Mouse (Mus musculus) T-helper 2 cell (primary cell): ENCODE data around the gene Opcml.

ENCODE experiments used
- in situ Hi-C: fragments of 300-600 bp; cut with MboI, MseI; formaldehyde crosslinking; loops from one replicate; pipeline ENCODE4 v1.15.1; 2025; ENCODE audit warnings: high pct_unique_total_duplicates

Opcml gene

DNA sequence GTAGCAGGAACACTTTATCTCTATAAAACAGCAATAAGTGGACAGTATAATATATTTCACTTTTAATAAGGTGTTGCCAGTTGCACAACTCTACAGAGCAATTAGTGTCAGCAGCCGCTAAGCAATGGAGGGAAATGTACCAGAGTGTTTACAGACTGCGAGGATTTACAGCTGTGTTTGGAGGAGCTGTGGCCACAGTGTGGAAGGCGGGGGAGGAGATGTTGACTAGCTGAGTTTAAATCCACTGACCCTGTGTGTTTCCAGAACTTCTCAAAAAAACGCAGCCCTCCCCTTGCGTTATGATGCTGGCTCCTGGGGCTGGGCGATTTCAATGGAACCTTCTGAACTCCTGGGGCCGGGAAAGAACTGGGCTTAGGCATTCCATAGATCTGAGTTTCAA is 33.8 kb downstream of the Opcml start:
- in situ Hi-C loops, result loop anchor here (25.0 kb wide), 1 partner anchor 587 kb away; no protein-coding TSS in a partner anchor

GRCm38 (mm10) chr9:27830519-27830918 is 39.9 kb downstream of the Opcml start:
- in situ Hi-C loops, result no loop called here

DNA sequence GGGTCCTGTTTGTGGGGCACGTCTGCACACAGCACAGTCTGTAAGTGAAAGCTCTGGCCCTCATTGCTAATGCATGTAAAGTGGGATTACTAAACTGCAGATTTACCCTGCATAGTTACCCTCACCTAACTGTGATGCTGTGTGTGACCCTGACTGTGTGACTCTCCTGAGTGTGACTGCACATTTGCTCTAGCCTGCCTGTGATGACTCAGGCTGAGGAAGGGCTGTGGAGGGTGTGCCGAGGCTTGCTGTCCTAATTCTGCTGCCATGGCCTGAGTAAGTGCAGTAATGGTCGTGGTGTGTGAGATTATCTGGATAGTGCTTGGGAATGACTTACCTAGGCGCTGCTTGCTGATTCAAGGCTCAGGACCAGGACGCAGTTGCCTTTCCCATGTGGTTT is 52.2 kb downstream of the Opcml start:
- in situ Hi-C loops, result no loop called here

GRCm38 (mm10) chr9:27871624-27872023 is 81.0 kb downstream of the Opcml start:
- in situ Hi-C loops, result no loop called here

DNA sequence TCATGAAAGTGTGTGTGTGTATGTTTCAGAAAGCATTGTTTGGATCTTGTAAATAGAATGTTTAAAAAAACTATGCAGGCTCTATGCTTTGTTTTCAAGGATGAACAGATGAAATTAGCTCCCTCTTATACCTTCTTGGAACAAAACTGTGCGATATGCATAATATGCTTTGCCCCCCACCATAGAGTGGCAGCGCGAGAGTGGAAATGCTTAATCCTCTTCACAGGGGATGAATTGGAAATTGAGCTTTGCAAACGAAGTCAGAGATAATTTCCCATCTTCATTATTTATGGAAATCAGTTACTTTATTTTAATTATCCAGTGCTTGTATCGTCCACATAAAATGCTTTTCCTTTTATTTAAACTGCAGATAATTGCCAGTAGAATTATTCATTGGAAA is 99.1 kb downstream of the Opcml start:
- in situ Hi-C loops, result no loop called here

DNA sequence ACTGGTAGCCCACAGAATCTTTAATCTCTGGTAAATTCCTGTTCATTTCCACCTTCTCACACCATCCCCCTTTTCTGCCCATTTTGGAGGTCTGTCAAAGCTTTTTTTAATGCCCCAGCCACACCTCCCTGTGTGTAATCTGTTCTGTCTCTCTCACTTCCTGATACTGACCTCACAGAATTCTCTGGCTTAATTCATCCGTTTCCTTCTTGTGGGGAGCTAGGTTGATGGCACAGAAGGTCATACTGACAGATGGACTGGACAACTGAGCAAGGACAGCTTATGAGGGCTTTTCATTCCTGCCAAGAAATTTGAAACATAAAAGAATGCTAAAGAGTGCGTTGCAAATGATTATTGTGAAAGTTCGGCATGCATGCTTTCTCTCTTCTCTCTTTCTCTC is 126.7 kb downstream of the Opcml start:
- in situ Hi-C loops, result no loop called here

DNA sequence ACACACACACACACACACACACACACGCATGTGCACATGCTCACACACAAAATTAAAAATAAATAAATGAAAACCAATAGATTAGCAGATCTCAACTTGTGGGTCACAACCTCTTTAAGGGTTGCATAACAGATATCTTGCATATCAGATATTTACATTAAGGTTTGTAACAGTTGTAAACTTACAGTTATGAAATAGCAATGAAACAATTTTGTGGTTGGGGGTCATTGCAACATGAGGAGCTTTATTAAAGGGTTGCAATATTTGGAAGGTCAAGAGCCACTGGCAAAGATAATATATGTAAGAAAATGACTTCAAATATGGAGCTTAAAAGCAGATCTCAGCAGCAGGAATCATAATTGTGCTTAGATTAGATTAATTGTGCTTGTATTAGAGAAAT is 132.9 kb downstream of the Opcml start:
- in situ Hi-C loops, result no loop called here

DNA sequence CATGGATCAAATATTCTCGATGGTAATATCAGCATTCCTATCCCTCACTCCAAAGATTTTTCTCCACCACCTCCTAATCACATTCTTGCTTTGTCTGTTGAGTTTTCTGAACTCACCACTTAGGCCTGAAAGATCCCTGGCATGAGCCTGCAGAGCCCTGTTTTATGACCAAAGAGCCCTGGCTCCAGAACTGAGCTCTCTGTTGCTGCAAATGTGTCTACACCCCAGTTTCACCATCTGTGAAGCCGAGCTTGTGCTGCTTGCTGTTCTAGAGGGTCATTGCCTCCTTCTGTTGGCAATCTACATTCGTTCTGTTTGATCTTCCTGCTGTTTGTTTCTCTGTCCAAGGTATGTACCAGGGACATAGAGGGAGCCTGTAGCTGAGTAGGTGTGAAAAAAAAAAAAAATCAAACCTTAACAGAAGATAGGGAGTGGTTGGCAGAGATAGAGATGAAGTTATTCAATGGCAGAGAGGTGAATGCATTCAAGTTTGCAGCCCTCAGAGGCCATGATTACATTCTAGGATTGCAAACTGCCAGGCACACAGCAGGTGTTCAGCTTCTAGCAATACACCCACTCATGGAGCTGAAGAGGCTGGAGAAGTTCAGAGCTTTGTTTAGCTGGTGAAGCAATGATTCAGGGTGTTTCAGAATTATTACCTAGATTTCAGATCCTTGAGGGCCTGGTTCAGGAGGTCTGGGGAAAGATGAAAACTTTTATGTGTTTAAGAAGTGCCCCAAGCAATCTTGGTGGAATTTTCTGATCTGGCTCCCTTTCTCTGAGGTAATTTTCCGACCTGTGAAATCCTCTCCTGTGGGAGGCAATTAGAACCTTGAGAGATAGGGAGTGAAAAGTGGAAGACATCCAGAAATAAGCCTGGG is 133.6 kb downstream of the Opcml start:
- in situ Hi-C loops, result no loop called here

GRCm38 (mm10) chr9:27925650-27926049 is 135.1 kb downstream of the Opcml start:
- in situ Hi-C loops, result no loop called here

DNA sequence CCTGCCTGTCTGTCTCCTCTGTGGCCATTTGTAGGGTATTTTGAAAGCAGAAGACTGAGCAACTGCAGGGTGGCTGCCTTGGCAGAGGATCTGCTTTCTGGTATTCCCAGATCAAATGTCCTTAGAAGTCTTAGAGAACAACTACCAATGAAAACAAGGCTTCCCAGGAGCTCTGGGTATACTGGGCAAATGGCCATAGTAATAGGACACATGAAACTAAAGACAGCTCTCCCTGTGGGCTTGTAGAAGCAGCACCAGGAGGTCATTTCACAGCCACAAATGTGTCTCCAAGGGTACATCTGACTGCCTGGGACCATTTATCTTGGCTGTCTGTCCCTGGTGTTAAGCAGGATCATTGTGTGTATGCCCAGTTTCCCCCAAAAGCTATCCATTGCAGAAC is 146.7 kb downstream of the Opcml start:
- in situ Hi-C loops, result no loop called here

DNA sequence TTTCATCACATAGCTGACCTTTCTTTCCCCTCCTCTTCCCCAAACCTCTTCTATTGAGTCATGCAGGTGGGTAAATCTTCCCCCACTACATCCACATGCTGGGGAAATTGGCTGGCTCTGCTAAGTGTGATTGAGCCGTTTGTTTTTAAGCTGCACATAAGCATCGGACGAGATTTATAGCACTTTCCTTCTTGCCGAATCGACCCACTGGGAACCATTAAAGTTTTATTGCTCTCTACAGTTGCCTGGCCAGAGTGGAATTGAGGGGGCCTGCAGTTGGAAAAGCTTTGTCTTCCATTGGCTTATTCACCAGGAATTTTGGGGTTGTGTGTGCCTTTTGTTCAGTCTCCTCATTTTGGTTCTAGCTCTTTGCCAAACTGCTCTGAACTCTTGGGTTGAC is 147.1 kb downstream of the Opcml start:
- in situ Hi-C loops, result no loop called here

DNA sequence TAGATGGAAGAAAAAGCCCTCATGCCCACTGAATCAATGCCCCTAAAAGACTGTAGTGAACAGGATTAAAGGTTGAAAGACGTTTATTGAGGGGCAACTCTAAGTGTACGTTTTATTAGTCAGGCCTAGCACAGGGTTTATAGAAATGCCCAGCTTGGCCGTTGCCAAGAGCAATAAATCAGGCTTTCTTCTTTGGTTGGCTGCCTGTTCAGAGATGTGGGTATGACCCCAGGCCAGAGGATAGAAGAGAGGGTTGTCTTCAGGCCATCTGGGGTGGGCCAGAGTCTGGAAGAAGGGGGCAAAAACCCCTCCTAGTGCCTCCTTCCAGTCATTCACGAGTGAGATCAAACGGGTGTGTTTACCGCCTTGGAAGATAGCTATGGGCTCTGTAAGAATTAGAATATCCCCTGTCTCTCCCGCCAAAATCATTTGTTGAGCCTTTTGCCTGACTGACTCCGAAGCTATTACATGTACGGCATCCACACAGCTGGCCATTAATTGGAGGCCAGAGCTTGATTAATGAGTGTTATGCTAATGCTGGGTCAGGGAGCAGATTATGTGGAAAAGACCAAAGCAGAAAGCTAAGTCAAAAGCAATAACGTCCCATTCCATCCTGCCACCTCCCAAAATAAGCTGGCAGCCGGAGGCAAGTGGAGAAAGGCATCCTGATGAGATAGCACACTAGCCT is 154.9 kb downstream of the Opcml start:
- in situ Hi-C loops, result no loop called here

GRCm38 (mm10) chr9:27951110-27951509 is 160.5 kb downstream of the Opcml start:
- in situ Hi-C loops, result loop anchor here (25.0 kb wide), 1 partner anchor 1214 kb away; the partner anchor contains the start of gene B3gat1

- in situ Hi-C loops, result loop anchor here (25.0 kb wide), 1 partner anchor 1224 kb away; the partner anchor contains the start of gene B3gat1
These were observed 171.1 kb downstream of the Opcml start for GRCm38 (mm10) chr9:27961682-27962081.

GRCm38 (mm10) chr9:27963385-27963784 is 172.8 kb downstream of the Opcml start:
- in situ Hi-C loops, result loop anchor here (25.0 kb wide), 1 partner anchor 1226 kb away; the partner anchor contains the start of gene B3gat1

GRCm38 (mm10) chr9:27964902-27965550 is 174.5 kb downstream of the Opcml start:
- in situ Hi-C loops, result loop anchor here (25.0 kb wide), 1 partner anchor 1228 kb away; the partner anchor contains the start of gene B3gat1

GRCm38 (mm10) chr9:27968266-27968665 is 177.7 kb downstream of the Opcml start:
- in situ Hi-C loops, result loop anchor here (25.0 kb wide), 1 partner anchor 1231 kb away; the partner anchor contains the start of gene B3gat1

DNA sequence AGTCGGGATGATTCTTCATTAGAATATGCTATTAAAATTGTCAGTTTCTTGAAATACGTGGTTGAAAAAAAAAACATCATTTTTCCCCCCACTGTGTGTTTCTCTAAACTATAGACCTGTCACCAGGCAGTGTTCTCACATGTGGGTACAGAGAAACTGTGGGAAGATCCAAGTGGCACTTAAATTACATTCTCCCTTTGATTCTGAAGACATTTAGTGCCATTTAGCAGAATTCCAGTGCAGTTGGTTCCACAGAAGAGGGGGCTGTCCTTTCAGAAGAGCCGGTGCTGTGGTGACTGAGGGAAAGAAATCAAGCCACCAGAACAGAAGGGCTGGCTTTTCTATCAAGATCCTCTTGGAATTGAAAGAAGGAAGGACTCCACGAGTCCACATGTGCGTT is 181.7 kb downstream of the Opcml start:
- in situ Hi-C loops, result loop anchor here (25.0 kb wide), 1 partner anchor 1235 kb away; the partner anchor contains the start of gene B3gat1

GRCm38 (mm10) chr9:27982576-27982975 is 192.0 kb downstream of the Opcml start:
- in situ Hi-C loops, result no loop called here

- in situ Hi-C loops, result no loop called here
These were observed 196.3 kb downstream of the Opcml start for GRCm38 (mm10) chr9:27986604-27987588.

DNA sequence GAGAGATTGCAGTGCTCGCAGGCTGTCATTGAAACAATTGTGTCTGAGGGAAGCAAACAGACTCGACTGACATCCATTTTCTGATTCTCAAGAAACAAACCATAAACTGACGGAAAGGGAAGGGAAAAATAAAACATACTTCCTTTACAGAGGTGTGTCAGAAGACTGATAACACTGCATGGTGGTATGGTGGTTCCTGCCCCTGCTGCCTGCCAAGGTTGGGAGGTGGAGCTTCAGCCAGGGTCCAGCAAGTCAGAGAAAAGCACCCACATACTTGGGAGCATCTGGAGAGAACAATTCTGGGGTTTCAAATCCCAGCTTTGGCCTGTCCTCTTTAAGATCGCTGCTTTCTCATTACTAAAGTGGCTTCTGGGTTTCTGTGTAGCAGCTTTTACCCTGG is 201.0 kb downstream of the Opcml start:
- in situ Hi-C loops, result no loop called here
